Mouse (Mus musculus) ES-E14 (cell line): ENCODE data around the gene Arl6ip4.

Experiments
- CHD2 ChIP-seq: IDR thresholded peaks from 2 replicates; pipeline ENCODE4 v1.6.1; 2014; ENCODE audit warnings: mild to moderate bottlenecking, low read depth, low read length, inconsistent platforms
- HCFC1 ChIP-seq: IDR thresholded peaks from 2 replicates; pipeline ENCODE4 v1.6.1; 2012; ENCODE audit warnings: low read length, inconsistent platforms, borderline replicate concordance; ENCODE audit not compliant: insufficient read depth
- MAFK ChIP-seq: IDR thresholded peaks from 2 replicates; pipeline ENCODE4 v1.6.1; 2014; ENCODE audit warnings: mild to moderate bottlenecking, low read depth, low read length, inconsistent platforms; ENCODE audit not compliant: insufficient read depth
- ZC3H11A ChIP-seq: IDR thresholded peaks from 2 replicates; pipeline ENCODE4 v1.6.1; 2012; ENCODE audit warnings: low read depth, mild to moderate bottlenecking, inconsistent platforms, low read length, borderline replicate concordance

GRCm38 (mm10) chr5:124113030-124113429 is 2.9 kb upstream of the Arl6ip4 start:
- no peak for TF ChIP-seq CHD2
- TF ChIP-seq MAFK: no peak
- no peak for TF ChIP-seq HCFC1
- TF ChIP-seq ZC3H11A: no peak
